Mouse (Mus musculus): ENCODE results near the gene Dlgap4.

DNA sequence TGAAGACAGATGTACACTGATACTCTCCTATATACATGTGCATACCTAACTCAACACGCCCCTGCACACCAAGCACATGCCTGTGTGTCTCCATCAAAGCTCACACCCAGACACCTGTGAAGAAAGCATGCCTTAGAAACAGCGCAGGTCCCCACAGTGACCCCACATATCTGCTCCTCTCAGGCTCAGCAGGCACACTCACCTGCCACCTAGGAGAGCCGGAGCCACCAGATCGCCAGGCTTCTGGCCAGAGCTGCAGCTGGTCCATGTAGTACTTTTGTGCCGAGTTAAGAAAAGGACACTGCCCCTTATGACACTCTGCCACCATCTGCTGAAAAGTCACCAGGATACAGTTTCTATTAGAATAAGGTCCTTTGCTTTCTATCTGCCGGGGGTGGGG, 103.2 kb downstream of the Dlgap4 start:
- no peak for TF ChIP-seq POLR2A (IDR thresholded peaks at IDR 0.05; ENCODE audit: control insufficient read depth in 1 of 2, insufficient read depth in 1 of 2, low read depth in 1 of 2, low read length in 2 of 2, poor library complexity in 1 of 2)
- no peak for TF ChIP-seq GATA1 (IDR thresholded peaks at IDR 0.05; ENCODE audit: low read depth, low read length)
- TF ChIP-seq UBTF (IDR thresholded peaks at IDR 0.05; ENCODE audit: borderline replicate concordance, insufficient read depth, low read depth, low read length): no peak
- no peak for TF ChIP-seq CTCF (IDR thresholded peaks at IDR 0.05 in 2 of 3, conservative IDR thresholded peaks at IDR 0.05 in 1 of 3; ENCODE audit: control insufficient read depth in 1 of 3, insufficient read depth in 1 of 3, low read depth in 2 of 3, low read length in 3 of 3, poor library complexity in 1 of 3, severe bottlenecking in 1 of 3)
- no peak for TF ChIP-seq MAX (IDR thresholded peaks at IDR 0.05; ENCODE audit: low read length)
- TF ChIP-seq MYB (IDR thresholded peaks at IDR 0.05; ENCODE audit: low read depth, low read length): no peak
- TF ChIP-seq EP300 (IDR thresholded peaks at IDR 0.05; ENCODE audit: low read depth in 1 of 2, low read length in 2 of 2): no peak
- TF ChIP-seq JUND (IDR thresholded peaks at IDR 0.05; ENCODE audit: low read depth, low read length): no peak
- TF ChIP-seq MAZ (IDR thresholded peaks at IDR 0.05; ENCODE audit: low read depth, low read length): no peak
